Mouse (Mus musculus): ENCODE measurements at regions not wholly inside any gene's neighbourhood (a gene's known extent, or its start where the extent isn't known, plus 50 kb on each side); places are given as distances from the start of the nearest gene placed in this dataset.

- no peak for TF ChIP-seq MYOD1 (IDR thresholded peaks at IDR 0.05; ENCODE audit: control insufficient read depth, insufficient read length, low read depth)
- no peak for TF ChIP-seq CTCF (IDR thresholded peaks at IDR 0.05; ENCODE audit: control insufficient read depth, insufficient read depth, insufficient read length)
Measured at GRCm38 (mm10) chr10:67647777-67648727, 99.3 kb upstream of the Ado start.

Data from C2C12 (cell line).